Mouse (Mus musculus) kidney, postnatal 0 days (tissue): ENCODE data around the gene Cntn5. TPM values are rescaled to one million over a fixed set of nuclear protein-coding genes. Genes with fewer than 3 reads are reported as not detected.
A peak's percentile ranks its signal among the peaks of the same experiment; 100 is the strongest.

ENCODE experiments used
- ATAC-seq: fragments of 200-750 bp; cut with Nextera tagmentation; replicated peaks from 2 replicates; pipeline ENCODE4 v1.8.0; 2017; ENCODE audit warnings: low read depth, moderate number of reproducible peaks, moderate TSS enrichment, moderate library complexity; ENCODE audit not compliant: low FRiP score
- DNase-seq: peaks from one replicate; pipeline ENCODE4 v3.0.0-alpha.2; 2016; ENCODE audit warnings: low spot score
- H3K27ac ChIP-seq: fragments of 300-500 bp; sonication (generic); 2 replicates; pipeline ENCODE4 v1.5.1; 2014; ENCODE audit warnings: mild to moderate bottlenecking
- H3K27me3 ChIP-seq: fragments of 300-500 bp; sonication (generic); 2 replicates; pipeline ENCODE4 v1.6.1; 2014; ENCODE audit warnings: low read length, mixed read lengths; ENCODE audit not compliant: insufficient read depth
- H3K36me3 ChIP-seq: fragments of 300-500 bp; sonication (generic); 2 replicates; pipeline ENCODE4 v1.6.1; 2014; ENCODE audit warnings: low read length, mixed read lengths; ENCODE audit not compliant: insufficient read depth
- H3K4me1 ChIP-seq: fragments of 300-500 bp; sonication (generic); replicated peaks from 2 replicates; pipeline ENCODE4 v1.6.1; 2014; ENCODE audit warnings: antibody characterized with exemption, low read length, mixed read lengths; ENCODE audit not compliant: insufficient read depth
- H3K4me2 ChIP-seq: fragments of 300-500 bp; sonication (generic); 2 replicates; pipeline ENCODE4 v1.6.1; 2014; ENCODE audit warnings: mild to moderate bottlenecking, low read length, moderate library complexity, mixed read lengths
- H3K4me3 ChIP-seq: fragments of 300-500 bp; sonication (generic); replicated peaks from 2 replicates; pipeline ENCODE4 v1.5.1; 2014; ENCODE audit warnings: low read depth, low read length
- H3K9ac ChIP-seq: fragments of 300-500 bp; sonication (generic); 2 replicates; pipeline ENCODE4 v1.6.1; 2014; ENCODE audit warnings: low read depth, low read length
- H3K9me3 ChIP-seq: fragments of 300-500 bp; sonication (generic); replicated peaks from 2 replicates; pipeline ENCODE4 v1.6.1; 2016; ENCODE audit warnings: low read length, inconsistent platforms, mixed read lengths
- CTCF ChIP-seq: IDR thresholded peaks from 2 replicates; pipeline ENCODE4 v1.5.1; 2016; ENCODE audit warnings: antibody characterized with exemption, low read depth, mild to moderate bottlenecking, moderate library complexity
- WGBS: fragments of 180-500 bp; shearing (Covaris S2); extraction: QIAGEN DNeasy Blood & Tissue Kit; methylation state at CpG from one replicate; pipeline ENCODE4 v1.1.7; 2014; 5-methylcytosine and 5-hydroxymethylcytosine counted together
- polyA plus RNA-seq: library from polyadenylated mRNA; unstranded; fragments of >200 nt; fragmentation: Nextera tagmentation; extraction: Ambion mirVana; gene quantifications from 2 replicates; pipeline ENCODE4 v1.2.1, GENCODE M21; 2015

Cntn5 gene
- polyA plus RNA-seq, 1 experiment from 2014 or later = 0.43 TPM

DNA sequence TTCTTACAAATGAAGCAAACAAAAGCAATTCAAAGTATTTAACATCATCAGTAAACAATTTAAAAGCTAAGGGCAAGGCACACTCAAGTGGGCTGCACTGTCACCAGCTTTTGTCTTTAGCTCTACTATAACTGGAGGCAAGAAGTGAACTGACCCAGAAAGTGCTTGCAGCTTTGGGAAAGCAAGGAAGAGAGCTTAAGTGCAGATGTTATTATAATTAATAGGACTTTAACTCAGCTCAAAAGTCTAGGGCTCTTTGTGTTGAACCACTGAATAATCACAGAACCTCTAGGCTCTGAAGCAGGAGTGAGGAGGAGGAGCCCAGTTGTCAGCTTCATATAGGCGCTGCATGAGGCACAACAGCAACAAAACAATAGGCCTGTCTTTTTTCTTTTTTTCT is 1049.8 kb downstream of the Cntn5 start:
- ATAC-seq = no peak
- TF ChIP-seq CTCF = no peak
- Histone ChIP-seq H3K9ac (no peak overlapping the region), H3K27me3 (no peaks in the 10 kb centered on the region), H3K4me3 (no peak overlapping the region), H3K4me2 (no peak overlapping the region), H3K9me3 (no peaks in the 10 kb centered on the region), H3K36me3 (no peaks in the 10 kb centered on the region), H3K4me1 (no peaks in the 10 kb centered on the region), H3K27ac (no peak overlapping the region)
- DNase-seq = no peak
- WGBS = 62% methylated on average over 1 of the region's 1 CpGs

DNA sequence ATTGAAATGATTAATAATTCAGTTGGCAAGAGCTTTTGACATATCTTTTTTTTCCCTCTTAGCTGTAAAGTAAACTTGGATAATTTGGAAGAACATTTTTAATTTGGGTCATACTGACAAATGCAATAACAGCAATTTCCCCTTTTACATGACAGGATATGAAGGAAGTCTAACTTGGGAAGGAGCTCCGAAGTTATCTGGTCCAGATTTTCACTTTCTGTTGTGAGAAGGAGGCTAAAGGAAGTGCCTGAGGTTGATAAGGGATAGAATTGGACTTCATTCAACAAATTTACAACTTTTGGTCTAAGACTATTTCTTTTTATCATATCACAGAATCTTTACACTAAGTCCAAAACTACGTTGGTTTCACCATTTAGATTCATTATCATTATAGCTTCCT is 1074.3 kb downstream of the Cntn5 start:
- Histone ChIP-seq H3K4me2 (no peak overlapping the region), H3K9me3 (no peaks in the 10 kb centered on the region), H3K27me3 (no peaks in the 10 kb centered on the region), H3K4me1 (no peaks in the 10 kb centered on the region), H3K9ac (no peak overlapping the region), H3K4me3 (no peak overlapping the region), H3K36me3 (no peaks in the 10 kb centered on the region), H3K27ac (no peak overlapping the region)
- ATAC-seq = no peak
- DNase-seq = no peak
- 48% methylated on average over 2 of the region's 2 CpGs for WGBS
- TF ChIP-seq CTCF = no peak

DNA sequence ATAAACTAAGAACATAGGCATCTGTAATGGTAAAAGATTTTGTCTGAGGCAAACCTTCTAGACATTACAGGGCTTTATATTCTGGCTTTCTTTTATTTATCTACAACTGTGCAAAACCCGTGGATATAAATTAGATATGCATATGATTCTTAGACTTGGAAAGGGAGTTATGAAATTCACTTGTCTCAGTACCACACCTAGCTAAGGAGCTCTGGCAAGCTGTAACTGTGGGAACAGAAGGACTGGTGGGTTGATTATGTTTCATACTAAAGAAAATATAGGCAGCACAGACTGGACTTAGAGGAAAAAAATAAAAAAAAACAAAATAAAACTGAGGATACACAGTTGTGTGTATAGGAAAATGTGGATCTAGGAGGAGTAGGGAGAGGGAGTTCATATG is 1084.6 kb downstream of the Cntn5 start:
- DNase-seq (no peak), ATAC-seq (no peak)
- Histone ChIP-seq H3K4me1 (no peaks in the 10 kb centered on the region), H3K36me3 (no peaks in the 10 kb centered on the region), H3K27me3 (no peaks in the 10 kb centered on the region), H3K9me3 (no peaks in the 10 kb centered on the region), H3K27ac (no peak overlapping the region), H3K4me3 (no peak overlapping the region), H3K9ac (no peak overlapping the region), H3K4me2 (no peak overlapping the region)
- TF ChIP-seq CTCF = no peak
- WGBS = 83% methylated on average over 1 of the region's 1 CpGs

DNA sequence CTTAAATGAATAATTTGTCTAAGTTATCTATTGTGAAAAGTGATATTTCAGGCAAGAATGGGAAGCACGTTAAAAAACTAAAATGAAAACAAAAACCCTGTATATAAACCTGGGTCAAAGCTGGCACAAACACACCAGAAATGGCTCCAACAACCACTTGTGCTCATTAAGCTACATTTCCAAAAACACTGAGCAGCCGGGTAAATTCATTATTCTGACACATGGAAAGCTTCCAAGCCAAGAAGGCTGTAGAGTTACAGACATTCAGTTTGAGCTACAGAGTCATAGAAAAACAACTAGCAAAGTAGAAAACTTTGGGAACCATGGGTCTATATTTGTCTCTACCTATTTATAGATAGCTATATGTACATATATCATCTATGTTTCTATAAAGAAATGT is 1087.1 kb downstream of the Cntn5 start:
- WGBS = 65% methylated on average over 2 of the region's 2 CpGs
- no peak overlapping the region for H3K4me2 ChIP-seq
- no peak for TF ChIP-seq CTCF
- no peak overlapping the region for H3K4me3 ChIP-seq
- DNase-seq (peak; percentile 21), ATAC-seq (no peak)
- no peaks in the 10 kb centered on the region for H3K9me3 ChIP-seq
- no peak overlapping the region for H3K27ac ChIP-seq
- no peaks in the 10 kb centered on the region for H3K4me1 ChIP-seq
- H3K27me3 ChIP-seq = no peaks in the 10 kb centered on the region
- no peaks in the 10 kb centered on the region for H3K36me3 ChIP-seq
- no peak overlapping the region for H3K9ac ChIP-seq

DNA sequence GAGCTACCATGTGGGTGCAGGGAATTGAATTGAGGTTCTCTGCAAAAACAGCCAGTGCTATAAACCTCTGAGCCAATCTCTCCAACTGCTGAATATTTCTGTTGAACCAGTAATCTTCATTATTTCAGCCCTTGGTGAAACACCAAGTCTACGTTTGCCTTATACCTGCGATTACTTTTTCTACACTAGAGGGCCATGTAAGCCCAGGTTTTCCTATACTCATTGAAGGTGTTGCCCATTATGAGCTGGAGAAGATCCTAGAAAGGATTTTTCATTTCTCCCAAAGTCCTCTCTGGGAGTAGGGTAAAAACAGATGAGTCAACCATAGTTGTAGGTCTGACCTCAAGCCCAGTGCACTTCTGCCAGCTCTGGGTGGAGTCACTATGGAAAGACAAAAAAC is 1105.0 kb downstream of the Cntn5 start:
- DNase-seq = no peak

DNA sequence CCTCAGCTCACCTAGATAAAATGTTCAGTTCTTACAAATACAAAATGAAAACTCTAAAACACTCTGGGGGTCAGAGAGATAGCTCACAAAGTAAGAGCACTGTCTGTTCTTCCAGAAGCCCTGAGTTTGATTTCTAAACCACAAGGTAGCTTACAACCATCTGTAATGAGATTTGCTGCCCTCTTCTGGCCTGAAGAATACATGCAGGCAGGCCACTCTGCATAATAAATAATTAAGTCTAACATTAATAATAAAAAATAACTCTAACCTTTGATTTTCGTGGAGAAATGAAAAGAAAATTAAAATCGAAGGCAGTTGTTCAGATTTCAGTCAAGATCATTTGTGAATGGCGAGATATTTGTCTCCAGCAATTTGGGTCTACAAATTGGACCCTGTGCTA is 1120.9 kb downstream of the Cntn5 start:
- ATAC-seq (no peak), DNase-seq (no peak)
- no peaks in the 10 kb centered on the region for H3K36me3 ChIP-seq
- H3K9me3 ChIP-seq = no peaks in the 10 kb centered on the region
- H3K9ac ChIP-seq = no peak overlapping the region
- 62% methylated on average over 3 of the region's 3 CpGs for WGBS
- TF ChIP-seq CTCF = peak; percentile 55
- no peak overlapping the region for H3K4me3 ChIP-seq
- no peaks in the 10 kb centered on the region for H3K4me1 ChIP-seq
- no peaks in the 10 kb centered on the region for H3K27me3 ChIP-seq
- H3K27ac ChIP-seq = no peak overlapping the region
- H3K4me2 ChIP-seq = no peak overlapping the region

More for the DNA sequence above, 1105.0 kb downstream of the Cntn5 start:
- Histone ChIP-seq H3K27me3 (no peaks in the 10 kb centered on the region), H3K4me1 (no peaks in the 10 kb centered on the region), H3K36me3 (no peaks in the 10 kb centered on the region), H3K9me3 (no peaks in the 10 kb centered on the region), H3K4me2 (no peak overlapping the region), H3K9ac (no peak overlapping the region), H3K27ac (no peak overlapping the region), H3K4me3 (no peak overlapping the region)
- peak; percentile 45; the same call in 1 of the 2 replicates for TF ChIP-seq CTCF
- WGBS = 82% methylated on average over 2 of the region's 2 CpGs
- ATAC-seq = no peak

DNA sequence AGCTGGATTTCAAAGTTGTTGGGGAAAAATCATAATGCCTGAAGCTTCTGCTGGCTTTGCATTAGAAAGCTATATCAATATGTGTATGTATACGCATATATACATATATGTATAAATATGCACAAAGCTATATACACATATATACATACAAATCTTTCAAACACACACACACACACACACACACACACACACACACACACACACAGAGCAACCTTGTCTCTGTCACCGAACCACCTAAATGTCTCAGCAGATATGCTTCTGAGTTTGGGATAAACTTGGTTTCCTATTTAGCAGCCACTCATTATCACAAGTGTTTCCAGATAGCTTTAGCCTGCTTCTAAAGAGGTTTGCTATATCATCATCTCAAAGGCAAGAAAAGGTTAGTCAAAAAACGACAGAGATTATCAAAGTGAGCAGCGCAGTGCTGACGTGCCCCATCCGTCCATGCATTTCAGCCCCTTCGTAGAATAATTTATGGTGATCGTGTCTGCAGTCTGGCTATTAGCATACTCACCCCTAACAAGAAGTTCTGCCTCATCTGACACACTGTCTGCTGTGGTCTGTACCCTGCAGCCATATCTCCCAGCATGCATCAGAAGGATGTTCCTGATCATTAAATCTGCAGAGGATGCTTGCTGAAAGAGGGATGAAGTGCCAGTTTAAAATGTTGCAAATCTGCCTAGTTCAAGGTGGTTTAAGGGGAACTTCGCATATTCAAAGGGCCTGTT is 1123.3 kb downstream of the Cntn5 start:
- Histone ChIP-seq H3K4me1 (no peaks in the 10 kb centered on the region), H3K36me3 (no peaks in the 10 kb centered on the region), H3K9ac (no peak overlapping the region), H3K27ac (no peak overlapping the region), H3K9me3 (no peaks in the 10 kb centered on the region), H3K4me2 (no peak overlapping the region), H3K27me3 (no peaks in the 10 kb centered on the region), H3K4me3 (no peak overlapping the region)
- DNase-seq (no peak), ATAC-seq (no peak)
- TF ChIP-seq CTCF = no peak
- WGBS = 64% methylated on average over 9 of the region's 9 CpGs
